Mouse (Mus musculus): Measurements from ENCODE around the gene Ndufaf1.

Ndufaf1 gene

GRCm38 (mm10) chr2:119618199-119618982 is 44.2 kb downstream of the Ndufaf1 start, which contains the start of the genes Nusap1 and Oip5:
Gene Nusap1 (plus strand): TSS chr2:119618298.
Gene Oip5 (minus strand): TSS chr2:119618469.
- peak; percentile 87 to 97 for DNase-seq (ENCODE audit: low spot score in 2 of 2)

- DNase-seq (ENCODE audit: low spot score in 2 of 2), result no peak
Observed at GRCm38 (mm10) chr2:119617841-119618198, 44.8 kb downstream of the Ndufaf1 start.

GRCm38 (mm10) chr2:119607023-119607422 is 55.6 kb downstream of the Ndufaf1 start:
- DNase-seq (ENCODE audit: low spot score in 2 of 2), result no peak
